Mouse (Mus musculus) olfactory bulb, adult 2 months (tissue): ENCODE results near the gene Tshz2.

Experiments
- CTCF ChIP-seq: fragments of 200-500 bp; IDR thresholded peaks from 2 replicates; pipeline ENCODE4 v1.5.1; 2012; ENCODE audit warnings: low read depth, mild to moderate bottlenecking, low read length, moderate library complexity; ENCODE audit not compliant: insufficient read depth
- POLR2A ChIP-seq: fragments of 200-500 bp; IDR thresholded peaks from 2 replicates; pipeline ENCODE4 v1.6.1; 2012; ENCODE audit warnings: mild to moderate bottlenecking, low read depth, low read length, moderate library complexity; ENCODE audit not compliant: insufficient read depth

DNA sequence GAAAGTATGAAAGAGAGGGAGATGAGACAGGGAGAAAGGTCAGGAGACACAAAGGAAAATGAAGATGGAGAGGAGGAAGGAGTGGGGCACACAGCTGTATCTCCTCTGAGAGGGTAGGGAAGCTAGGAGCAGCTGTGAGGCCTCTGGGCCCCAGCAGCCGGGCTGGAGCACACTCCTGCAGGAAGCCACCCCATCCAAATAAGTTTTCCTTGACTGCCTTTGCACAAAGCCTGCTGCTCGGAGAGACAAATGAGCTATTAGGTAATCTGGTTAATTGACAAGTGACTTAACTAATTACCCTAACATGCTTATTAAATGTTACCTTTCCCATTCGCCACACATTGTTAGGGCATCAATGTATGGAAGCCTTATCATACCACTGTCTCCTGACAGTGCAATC lies 159.9 kb downstream of the Tshz2 start:
- TF ChIP-seq POLR2A (no peak), CTCF (no peak)
